Mouse (Mus musculus) liver, postnatal 0 days (tissue): ENCODE results near the gene Itga5.

Experiments
- CTCF ChIP-seq: sonication (generic); IDR thresholded peaks from 2 replicates; pipeline ENCODE4 v1.5.1; 2016; ENCODE audit warnings: antibody characterized with exemption, low read depth
- EP300 ChIP-seq: IDR thresholded peaks from 2 replicates; pipeline ENCODE4 v1.6.1; 2016; ENCODE audit warnings: antibody characterized with exemption, low read depth, mild to moderate bottlenecking

- TF ChIP-seq EP300 (no peak), CTCF (no peak)
Measured at GRCm38 (mm10) chr15:103308876-103309580, 57.5 kb downstream of the Itga5 start.
